Mouse (Mus musculus) midbrain, embryonic 16.5 days (tissue): ENCODE results near the gene Apex2. TPM values are rescaled to one million over a fixed set of nuclear protein-coding genes. Genes with fewer than 3 reads are reported as not detected.
A peak's percentile ranks its signal among the peaks of the same experiment; 100 is the strongest.

Experiments used
- ATAC-seq: fragments of 200-750 bp; cut with Nextera tagmentation; 2 replicates; pipeline ENCODE4 v1.8.0; 2017; ENCODE audit warnings: moderate TSS enrichment
- H3K27ac ChIP-seq: fragments of 300-500 bp; sonication (generic); 2 replicates; pipeline ENCODE4 v1.5.1; 2014; ENCODE audit warnings: mild to moderate bottlenecking, low read length, mixed read lengths
- H3K27me3 ChIP-seq: fragments of 300-500 bp; sonication (generic); 2 replicates; pipeline ENCODE4 v1.6.1; 2014; ENCODE audit warnings: low read depth, low read length, mixed read lengths; ENCODE audit not compliant: control insufficient read depth, insufficient read depth
- H3K36me3 ChIP-seq: fragments of 300-500 bp; sonication (generic); 2 replicates; pipeline ENCODE4 v1.6.1; 2014; ENCODE audit warnings: mild to moderate bottlenecking, low read length, moderate library complexity, mixed read lengths; ENCODE audit not compliant: control insufficient read depth, insufficient read depth
- H3K4me1 ChIP-seq: fragments of 300-500 bp; sonication (generic); 2 replicates; pipeline ENCODE4 v1.6.1; 2014; ENCODE audit warnings: mild to moderate bottlenecking, low read length, mixed read lengths; ENCODE audit not compliant: control insufficient read depth, insufficient read depth
- H3K4me2 ChIP-seq: fragments of 300-500 bp; sonication (generic); 2 replicates; pipeline ENCODE4 v1.6.1; 2014; ENCODE audit warnings: mild to moderate bottlenecking, low read length, mixed read lengths
- H3K4me3 ChIP-seq: fragments of 300-500 bp; sonication (generic); 2 replicates; pipeline ENCODE4 v1.5.1; 2014; ENCODE audit warnings: low read depth, mild to moderate bottlenecking, low read length, moderate library complexity, mixed read lengths
- H3K9ac ChIP-seq: fragments of 300-500 bp; sonication (generic); 2 replicates; pipeline ENCODE4 v1.6.1; 2014; ENCODE audit warnings: low read depth, low read length, mixed read lengths
- H3K9me3 ChIP-seq: fragments of 300-500 bp; sonication (generic); replicated peaks from 2 replicates; pipeline ENCODE4 v1.6.1; 2014; ENCODE audit warnings: mild to moderate bottlenecking, low read length, mixed read lengths; ENCODE audit not compliant: control insufficient read depth, poor library complexity, severe bottlenecking
- WGBS: fragments of 180-500 bp; shearing (Covaris S2); extraction: QIAGEN DNeasy Blood & Tissue Kit; methylation state at CpG from one replicate; pipeline ENCODE4 v1.1.7; 2014; 5-methylcytosine and 5-hydroxymethylcytosine counted together
- polyA plus RNA-seq: library from polyadenylated mRNA; unstranded; fragments of >200 nt; fragmentation: Nextera tagmentation; extraction: Ambion mirVana; gene quantifications from 2 replicates; pipeline ENCODE4 v1.2.1, GENCODE M21; 2015

Apex2 gene
- 17.3 and 17.6 TPM in 2 replicates for polyA plus RNA-seq

- Histone ChIP-seq H3K4me1 (peaks cover 2% of the 10 kb centered on the region; the same call in 1 of the 2 replicates), H3K4me2 (peak within 1 kb of the TSS; percentile 63), H3K27ac (no peak within 1 kb of the TSS), H3K9ac (no peak within 1 kb of the TSS), H3K4me3 (peak within 1 kb of the TSS; percentile 54), H3K36me3 (no peaks in the 10 kb centered on the region; the same call in 1 of the 2 replicates), H3K27me3 (no peaks in the 10 kb centered on the region; the same call in 1 of the 2 replicates), H3K9me3 (no peaks in the 10 kb centered on the region)
- no peak for ATAC-seq
- WGBS: 83% methylated on average over 5 of the region's 5 CpGs
These were observed at the start of gene Apex2 for GRCm38 (mm10) chrX:150589696-150590095. TSS of gene Apex2 (minus strand) at chrX:150589868.

- Histone ChIP-seq H3K36me3 (no peaks in the 10 kb centered on the region), H3K9me3 (no peaks in the 10 kb centered on the region), H3K4me2 (no peak overlapping the region), H3K27ac (no peak overlapping the region), H3K27me3 (no peaks in the 10 kb centered on the region), H3K9ac (no peak overlapping the region), H3K4me1 (no peaks in the 10 kb centered on the region), H3K4me3 (no peak overlapping the region)
- ATAC-seq: no peak
- WGBS: 78% methylated on average over 1 of the region's 1 CpGs
These were observed 46.8 kb upstream of the Apex2 start for GRCm38 (mm10) chrX:150636421-150636820.

GRCm38 (mm10) chrX:150598882-150599281 lies 9.2 kb upstream of the Apex2 start:
- no peaks in the 10 kb centered on the region for H3K4me1 ChIP-seq
- no peaks in the 10 kb centered on the region for H3K36me3 ChIP-seq
- no peak overlapping the region for H3K4me3 ChIP-seq
- no peaks in the 10 kb centered on the region for H3K9me3 ChIP-seq
- no peak overlapping the region for H3K4me2 ChIP-seq
- no peaks in the 10 kb centered on the region for H3K27me3 ChIP-seq
- 77% methylated on average over 2 of the region's 2 CpGs for WGBS
- H3K27ac ChIP-seq: no peak overlapping the region
- H3K9ac ChIP-seq: no peak overlapping the region
- ATAC-seq: no peak

GRCm38 (mm10) chrX:150595016-150595760 lies 5.5 kb upstream of the Apex2 start:
- Histone ChIP-seq H3K9ac (no peak overlapping the region), H3K27ac (no peak overlapping the region), H3K9me3 (no peaks in the 10 kb centered on the region), H3K4me2 (no peak overlapping the region), H3K4me1 (no peaks in the 10 kb centered on the region), H3K4me3 (no peak overlapping the region), H3K36me3 (no peaks in the 10 kb centered on the region), H3K27me3 (no peaks in the 10 kb centered on the region; the same call in 1 of the 2 replicates)
- 82% methylated on average over 9 of the region's 9 CpGs for WGBS
- no peak for ATAC-seq

- 90% methylated on average over 3 of the region's 3 CpGs for WGBS
- Histone ChIP-seq H3K9ac (no peak overlapping the region), H3K27ac (no peak overlapping the region), H3K27me3 (no peaks in the 10 kb centered on the region; the same call in 1 of the 2 replicates), H3K36me3 (no peaks in the 10 kb centered on the region), H3K9me3 (no peaks in the 10 kb centered on the region), H3K4me3 (no peak overlapping the region), H3K4me2 (no peak overlapping the region), H3K4me1 (no peaks in the 10 kb centered on the region)
- no peak for ATAC-seq
These were observed 4.5 kb upstream of the Apex2 start for GRCm38 (mm10) chrX:150594176-150594575.

GRCm38 (mm10) chrX:150593266-150594035 lies 3.8 kb upstream of the Apex2 start:
- H3K4me1 ChIP-seq: no peaks in the 10 kb centered on the region
- no peak overlapping the region for H3K27ac ChIP-seq
- 88% methylated on average over 12 of the region's 12 CpGs for WGBS
- H3K36me3 ChIP-seq: no peaks in the 10 kb centered on the region
- H3K9me3 ChIP-seq: no peaks in the 10 kb centered on the region
- H3K9ac ChIP-seq: no peak overlapping the region
- no peak for ATAC-seq
- H3K27me3 ChIP-seq: no peaks in the 10 kb centered on the region; the same call in 1 of the 2 replicates
- no peak overlapping the region for H3K4me2 ChIP-seq
- no peak overlapping the region for H3K4me3 ChIP-seq

GRCm38 (mm10) chrX:150588023-150588764 lies 1.5 kb downstream of the Apex2 start, which contains the start of gene Pfkfb1:
TSS of gene Pfkfb1 (plus strand) at chrX:150588229.
- Histone ChIP-seq H3K4me2 (peak within 1 kb of the TSS; percentile 63), H3K4me3 (peak within 1 kb of the TSS; percentile 54), H3K9ac (peak within 1 kb of the TSS; percentile 68), H3K4me1 (peaks cover 2% of the 10 kb centered on the region; the same call in 1 of the 2 replicates), H3K36me3 (peaks cover 4% of the 10 kb centered on the region; the same call in 1 of the 2 replicates), H3K27me3 (no peaks in the 10 kb centered on the region), H3K9me3 (no peaks in the 10 kb centered on the region), H3K27ac (peak within 1 kb of the TSS; percentile 80)
- WGBS: 19% methylated on average over 34 of the region's 35 CpGs
- peak; percentile 97 for ATAC-seq

- Histone ChIP-seq H3K27ac (no peak overlapping the region), H3K4me2 (no peak overlapping the region), H3K4me1 (peaks cover 2% of the 10 kb centered on the region; the same call in 1 of the 2 replicates), H3K36me3 (peaks cover 13% of the 10 kb centered on the region), H3K9ac (no peak overlapping the region), H3K4me3 (no peak overlapping the region), H3K27me3 (no peaks in the 10 kb centered on the region), H3K9me3 (no peaks in the 10 kb centered on the region)
- 96% methylated on average over 8 of the region's 8 CpGs for WGBS
- ATAC-seq: no peak
These were observed 4.6 kb downstream of the Apex2 start for GRCm38 (mm10) chrX:150585116-150585515.
